Mouse (Mus musculus): ENCODE data around the gene Sbpl.
"Not testable (repeated sequence)": the region's sequence is repeated elsewhere in the genome, so short reads cannot be mapped to it uniquely, and the experiment has no call there.

Sbpl gene

GRCm38 (mm10) chr17:23960084-23960738 lies 5.1 kb upstream of the Sbpl start:
- peak; percentile 78 to 87 for DNase-seq

DNA sequence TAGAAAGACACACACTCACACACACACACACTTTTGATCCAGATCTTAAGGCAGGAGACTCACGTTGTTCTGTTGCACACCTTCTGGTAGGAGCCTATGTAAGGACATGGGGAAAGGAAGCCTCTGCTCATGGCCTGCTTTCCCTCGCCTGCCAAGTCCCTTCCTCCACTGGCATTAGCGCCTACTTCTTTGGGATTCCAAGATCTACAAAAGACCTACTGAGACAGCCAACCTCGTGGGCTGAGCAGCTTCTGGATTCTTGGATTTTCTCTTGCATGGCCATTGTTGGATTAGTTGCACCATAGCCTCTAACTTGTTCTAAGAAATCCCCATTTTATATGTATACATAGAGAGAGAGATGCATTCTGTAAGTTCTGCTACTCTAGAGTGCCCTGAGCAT lies 4.2 kb downstream of the Sbpl start:
- not testable (repeated sequence) for DNase-seq

DNA sequence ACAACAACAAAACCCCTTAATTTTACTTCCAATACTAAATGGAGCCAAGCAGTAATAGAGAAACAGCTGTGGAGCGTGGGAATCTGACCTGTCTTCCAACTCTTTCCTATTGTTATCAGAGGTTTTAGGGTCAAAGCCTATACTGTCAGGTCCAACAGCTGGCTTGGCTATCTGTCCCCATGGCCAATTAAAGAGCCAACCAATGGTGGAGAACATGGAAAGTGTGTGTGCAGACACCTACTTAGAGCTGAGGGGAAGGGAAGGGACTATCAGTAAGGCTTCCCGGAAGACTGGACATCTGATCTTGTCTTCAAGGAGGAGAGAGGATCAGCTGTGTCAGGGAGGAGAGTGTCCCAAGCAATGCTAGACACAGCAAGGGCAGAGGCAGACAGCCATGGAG lies 6.0 kb downstream of the Sbpl start:
- no peak for DNase-seq

GRCm38 (mm10) chr17:23947486-23947885 lies 7.6 kb downstream of the Sbpl start:
- DNase-seq = not testable (repeated sequence)

- DNase-seq = no peak
Measured at GRCm38 (mm10) chr17:23941372-23941771, 13.7 kb downstream of the Sbpl start, which contains the start of gene Sbp. Sbp (plus strand) TSS chr17:23941672.

- no peak for DNase-seq
Measured at GRCm38 (mm10) chr17:23931157-23931556, 23.9 kb downstream of the Sbpl start.

- peak; percentile 54 to 74 for DNase-seq
Measured at GRCm38 (mm10) chr17:23925090-23925493, 30.0 kb downstream of the Sbpl start.

- DNase-seq = peak; percentile 94
Measured at GRCm38 (mm10) chr17:23924531-23925007, 30.5 kb downstream of the Sbpl start.

GRCm38 (mm10) chr17:23917158-23917557 lies 37.9 kb downstream of the Sbpl start, which contains the start of gene Dcpp3:
Dcpp3 (plus strand) TSS chr17:23917458.
- not testable (repeated sequence) for DNase-seq

Data from kidney, postnatal 36 days (tissue).